Mouse (Mus musculus) small intestine, adult 2 months (tissue): ENCODE results near the gene Il23r. TPM values are rescaled to one million over a fixed set of nuclear protein-coding genes. Genes with fewer than 3 reads are reported as not detected.

Source experiments
- H3K27ac ChIP-seq: fragments of 200-500 bp; 2 replicates; pipeline ENCODE4 v1.5.1; 2012; ENCODE audit warnings: low read depth, low read length, control low read depth, inconsistent platforms; ENCODE audit not compliant: insufficient read depth
- H3K27me3 ChIP-seq: fragments of 200-500 bp; 2 replicates; pipeline ENCODE4 v1.6.1; 2012; ENCODE audit warnings: mild to moderate bottlenecking, moderate library complexity, low read length, inconsistent platforms; ENCODE audit not compliant: control insufficient read depth, insufficient read depth
- H3K36me3 ChIP-seq: fragments of 200-500 bp; 2 replicates; pipeline ENCODE4 v1.6.1; 2012; ENCODE audit warnings: mild to moderate bottlenecking, low read length, control low read depth, inconsistent platforms; ENCODE audit not compliant: control insufficient read depth, insufficient read depth
- H3K4me1 ChIP-seq: fragments of 200-500 bp; 2 replicates; pipeline ENCODE4 v1.6.1; 2012; ENCODE audit warnings: low read length, inconsistent platforms, mixed read lengths; ENCODE audit not compliant: control insufficient read depth, insufficient read depth, insufficient read length
- H3K4me3 ChIP-seq: fragments of 200-500 bp; 2 replicates; pipeline ENCODE4 v1.5.1; 2012; ENCODE audit warnings: low read depth, mild to moderate bottlenecking, control low read depth, inconsistent platforms, low read length, moderate library complexity
- CTCF ChIP-seq: fragments of 200-500 bp; IDR thresholded peaks from 2 replicates; pipeline ENCODE4 v1.5.1; 2012; ENCODE audit warnings: low read depth, mild to moderate bottlenecking, control low read depth, inconsistent platforms, low read length, moderate library complexity, mixed read lengths; ENCODE audit not compliant: insufficient replicate concordance, insufficient read length; ENCODE audit errors: extremely low read depth
- POLR2A ChIP-seq: fragments of 200-500 bp; IDR thresholded peaks from 2 replicates; pipeline ENCODE4 v1.6.1; 2012; ENCODE audit warnings: low read depth, mild to moderate bottlenecking, control low read depth, inconsistent platforms, low read length, moderate library complexity
- WGBS: fragments of 180-500 bp; shearing (Covaris S2); methylation state at CpG from one replicate; pipeline ENCODE4 v1.1.7; 2018; 5-methylcytosine and 5-hydroxymethylcytosine counted together
- polyA plus RNA-seq: library from polyadenylated mRNA; depleted of rRNA; stranded (reverse); fragments of >200 nt; gene quantifications from 2 replicates; pipeline ENCODE4 v1.2.3, GENCODE M21; 2012; rRNA removed

Il23r gene
- polyA plus RNA-seq, 1 experiment, result 0.04 TPM

DNA sequence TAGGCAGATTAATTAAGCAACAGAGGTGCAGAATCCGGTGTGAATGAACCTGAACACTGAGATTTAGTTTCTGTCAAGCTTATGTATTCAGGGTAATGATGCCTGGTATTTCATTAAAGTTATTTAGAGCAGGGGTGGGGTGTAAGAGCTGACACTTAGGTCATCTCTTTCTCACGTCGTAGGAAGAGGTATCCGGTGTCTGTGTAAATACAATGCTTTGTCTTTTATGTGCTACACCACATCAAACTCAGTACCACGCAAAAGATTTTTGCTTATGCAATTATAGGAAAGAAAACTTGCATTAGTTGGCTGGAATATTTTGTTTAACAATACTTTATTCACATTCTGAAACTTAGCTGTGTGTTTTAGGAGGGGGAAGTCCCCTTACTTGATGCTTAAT lies 92.1 kb downstream of the Il23r start:
- TF ChIP-seq CTCF (no peak), POLR2A (no peak)
- Histone ChIP-seq H3K27ac (no peak overlapping the region), H3K36me3 (no peaks in the 10 kb centered on the region), H3K27me3 (no peaks in the 10 kb centered on the region), H3K4me1 (no peaks in the 10 kb centered on the region), H3K4me3 (no peak overlapping the region)
- 60% methylated on average over 5 of the region's 5 CpGs for WGBS

DNA sequence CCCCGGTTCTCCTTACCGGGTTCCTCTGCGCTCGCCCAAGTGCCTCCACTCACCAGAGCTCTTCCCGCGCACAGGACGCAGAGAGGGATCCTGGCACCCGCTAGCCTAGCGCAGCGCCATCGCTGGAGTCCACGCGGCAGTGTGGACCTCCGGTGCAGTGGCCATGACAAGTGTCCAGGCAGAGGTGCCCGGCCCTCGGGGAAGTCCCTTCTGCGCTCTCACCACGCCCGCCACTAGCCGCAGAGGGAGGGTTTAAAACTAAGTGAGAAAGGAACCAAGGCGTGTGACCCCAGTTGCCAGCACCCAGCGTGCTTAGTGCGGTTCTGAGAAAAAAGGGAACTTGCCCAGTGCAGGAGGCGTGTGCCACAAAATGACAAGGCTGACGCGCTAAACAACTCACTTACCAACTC lies 115.7 kb downstream of the Il23r start, which contains the start of gene Il12rb2:
Gene Il12rb2 (minus strand): TSS at position 207 of the 410 bp plus-strand sequence.
- Histone ChIP-seq H3K27ac (0 out of 2 replicates have a peak within 1 kb of the TSS, but pooled peaks have one; percentile 7), H3K4me1 (peaks cover 2% of the 10 kb centered on the region; the same call in 1 of the 2 replicates), H3K36me3 (no peaks in the 10 kb centered on the region), H3K27me3 (no peaks in the 10 kb centered on the region), H3K4me3 (peak within 1 kb of the TSS; percentile 54)
- no peak for TF ChIP-seq POLR2A
- TF ChIP-seq CTCF, result no peak
- whole genome bisulfite sequencing, result 3% methylated on average over 26 of the region's 26 CpGs

Other genes starting within 250 kb of the Il23r start
- 0.25 and 0.55 TPM in 2 replicates for gene Il12rb2, start 115.7 kb downstream of the Il23r start, polyA plus RNA-seq
- 0.10 and 0.57 TPM in 2 replicates for gene Tacstd2, start 43.9 kb upstream of the Il23r start, polyA plus RNA-seq